Mouse (Mus musculus) mouse trophoblast stem cell (cell line): ENCODE data around the gene Tnmd.

Source experiments
- in situ Hi-C, 2 experiments: fragments of 300-500 bp; cut with MseI, MboI; formaldehyde crosslinking; loops; 2 replicates in 1 of 2; 3 replicates in 1 of 2; pipeline ENCODE4 v1.15.1; 2025

The Tnmd gene

DNA sequence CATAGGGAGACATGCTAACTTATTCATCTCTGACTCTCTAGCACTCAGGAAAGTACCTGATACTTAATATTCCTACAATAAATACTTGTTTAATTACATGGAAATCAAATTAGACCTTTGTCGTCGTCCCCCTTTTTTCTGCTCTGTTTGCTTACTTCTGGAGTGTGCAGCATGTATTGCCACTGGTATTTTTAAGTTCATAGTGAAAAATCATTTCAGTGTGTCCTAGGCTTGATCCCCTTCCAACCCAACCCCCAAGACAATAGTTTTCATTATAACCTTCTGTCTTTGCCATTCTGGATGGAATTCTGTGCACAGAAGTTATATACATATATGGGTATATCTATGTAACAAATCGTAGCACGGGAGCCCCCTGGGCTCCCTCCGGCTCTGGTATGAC lies at the start of gene Tnmd:
Gene Tnmd (plus strand): TSS at position 301 of the 400 bp plus-strand sequence.
- in situ Hi-C loops: loop anchor here in 1 of 2 experiments (25.0 kb wide), 1 partner anchor 88 kb away; no protein-coding TSS in a partner anchor

DNA sequence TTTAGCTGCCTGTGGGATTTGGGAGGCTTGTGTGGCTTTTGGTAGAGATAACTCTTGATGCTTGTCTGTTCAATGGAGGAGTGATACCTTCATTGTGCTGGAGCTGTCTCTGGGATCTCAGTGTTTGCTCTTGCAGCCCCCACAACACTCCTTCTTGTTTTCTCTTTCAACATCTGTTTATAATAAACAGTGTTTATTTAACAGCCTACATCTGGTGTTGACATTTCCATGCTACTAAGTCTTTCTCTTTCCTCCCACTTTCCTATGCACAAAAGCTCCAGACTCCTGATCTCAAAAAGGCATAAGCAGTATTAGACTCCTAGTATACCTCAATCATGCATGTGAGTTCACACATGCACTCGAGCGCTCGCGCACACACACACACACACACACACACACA lies 2.9 kb downstream of the Tnmd start:
- in situ Hi-C loops: loop anchor here in 1 of 2 experiments (25.0 kb wide), 1 partner anchor 91 kb away; no protein-coding TSS in a partner anchor

DNA sequence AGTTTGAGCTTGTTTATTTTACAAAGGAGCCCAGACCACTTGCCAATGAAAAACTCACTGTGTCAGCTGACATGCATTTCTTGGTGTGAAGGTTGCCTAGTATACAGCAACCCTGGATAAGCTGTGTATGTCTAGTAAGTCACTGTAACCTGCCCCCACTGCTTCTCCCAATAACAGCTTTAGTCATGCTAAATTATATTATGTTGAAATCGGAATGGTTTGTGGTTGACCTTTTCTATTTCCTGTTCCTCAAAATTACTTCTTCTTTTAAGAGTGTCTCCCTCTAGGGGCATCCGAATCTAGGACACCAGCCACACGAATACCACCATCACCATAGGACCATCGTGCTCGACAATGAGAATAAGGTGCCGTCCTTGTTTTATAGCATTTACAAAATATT lies 19.0 kb downstream of the Tnmd start:
- in situ Hi-C loops: loop anchor here in 1 of 2 experiments (25.0 kb wide), 1 partner anchor 107 kb away; no protein-coding TSS in a partner anchor

DNA sequence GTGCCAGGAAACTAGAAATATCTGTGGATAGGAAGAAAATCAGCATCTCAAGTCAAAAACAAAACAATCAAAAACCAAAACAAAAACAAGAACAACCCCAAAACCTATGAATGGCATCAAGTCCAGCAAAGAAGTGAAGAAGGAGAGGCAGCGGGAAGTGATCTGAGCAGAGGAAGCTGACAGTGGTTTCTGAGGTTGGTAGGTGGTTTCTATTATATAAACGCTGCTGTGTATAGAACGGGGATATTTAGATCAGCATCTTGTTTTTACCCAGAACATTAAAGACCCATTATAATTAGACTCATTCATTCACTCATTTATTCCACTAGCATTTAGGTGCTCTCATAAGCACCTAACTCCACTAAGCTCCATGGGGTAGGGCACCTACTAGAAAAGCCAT lies 36.5 kb downstream of the Tnmd start:
- in situ Hi-C loops: no loop called here

DNA sequence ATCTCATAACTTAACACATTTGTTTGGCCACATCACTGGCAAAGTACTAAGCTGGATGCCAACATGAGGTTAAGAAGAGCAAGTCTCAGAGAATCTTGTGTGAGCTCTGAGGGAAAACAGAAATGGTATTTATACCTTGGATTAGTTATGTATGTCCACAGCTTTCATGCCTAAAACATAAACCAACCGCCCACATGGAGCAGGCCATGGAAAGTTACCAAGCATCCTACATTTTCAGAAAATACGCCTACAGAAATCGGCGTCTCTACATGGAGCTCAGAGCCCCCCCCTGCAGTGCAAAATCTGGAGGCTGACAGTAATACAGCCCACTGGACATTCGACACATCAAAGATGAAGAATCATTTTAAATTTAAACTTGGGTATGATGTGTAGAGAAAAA lies 37.3 kb downstream of the Tnmd start:
- in situ Hi-C loops: no loop called here

DNA sequence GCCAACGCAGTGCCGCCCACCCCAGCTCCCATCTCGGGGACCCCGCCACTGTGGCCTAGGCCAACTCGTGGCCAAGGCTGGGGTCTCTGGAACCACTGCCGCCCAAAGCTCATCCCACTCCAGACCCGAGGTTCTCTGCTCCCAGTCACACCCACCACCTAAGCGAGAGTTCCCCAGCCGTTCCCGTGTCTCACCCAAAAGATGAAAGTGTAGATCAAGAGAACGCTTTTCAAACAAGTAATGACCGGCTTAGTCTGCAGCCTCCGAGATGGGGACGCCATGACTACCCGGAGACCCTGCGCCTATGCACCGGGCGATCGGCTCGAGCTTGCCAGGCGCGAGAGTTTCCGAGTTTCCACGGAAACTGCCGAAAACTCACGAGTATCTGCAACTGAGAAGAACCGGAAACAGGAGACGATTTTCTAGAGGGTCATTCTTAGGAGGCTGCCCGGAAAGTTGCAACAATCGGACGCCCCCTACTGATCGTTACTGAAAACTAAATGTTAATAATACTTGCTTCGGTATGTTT lies 47.3 kb downstream of the Tnmd start, which contains the start of gene Tspan6:
Gene Tspan6 (minus strand): TSS at position 416 of the 529 bp plus-strand sequence.
- in situ Hi-C loops: no loop called here

DNA sequence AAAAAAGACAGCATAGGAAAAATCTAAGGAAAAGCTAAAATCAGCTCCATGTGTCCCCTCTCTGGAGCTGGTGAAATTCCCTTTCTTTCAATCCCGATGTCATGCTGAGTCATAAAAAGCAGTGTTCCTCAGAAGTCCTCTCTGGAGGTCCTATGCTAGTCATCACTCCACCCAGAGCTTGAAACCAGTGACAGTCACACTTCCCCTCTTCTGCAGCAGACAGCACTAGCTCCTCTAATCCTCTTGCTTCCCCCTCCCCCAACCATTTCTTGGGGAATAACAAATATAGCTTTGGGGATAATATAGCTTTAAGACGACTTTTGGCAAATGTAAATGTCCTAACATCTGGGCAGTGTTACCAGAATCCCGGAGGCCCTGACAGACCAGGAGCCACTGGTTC lies 57.5 kb downstream of the Tnmd start, which contains the start of gene Srpx2:
Gene Srpx2 (plus strand): TSS at position 166 of the 400 bp plus-strand sequence.
- in situ Hi-C loops: no loop called here

DNA sequence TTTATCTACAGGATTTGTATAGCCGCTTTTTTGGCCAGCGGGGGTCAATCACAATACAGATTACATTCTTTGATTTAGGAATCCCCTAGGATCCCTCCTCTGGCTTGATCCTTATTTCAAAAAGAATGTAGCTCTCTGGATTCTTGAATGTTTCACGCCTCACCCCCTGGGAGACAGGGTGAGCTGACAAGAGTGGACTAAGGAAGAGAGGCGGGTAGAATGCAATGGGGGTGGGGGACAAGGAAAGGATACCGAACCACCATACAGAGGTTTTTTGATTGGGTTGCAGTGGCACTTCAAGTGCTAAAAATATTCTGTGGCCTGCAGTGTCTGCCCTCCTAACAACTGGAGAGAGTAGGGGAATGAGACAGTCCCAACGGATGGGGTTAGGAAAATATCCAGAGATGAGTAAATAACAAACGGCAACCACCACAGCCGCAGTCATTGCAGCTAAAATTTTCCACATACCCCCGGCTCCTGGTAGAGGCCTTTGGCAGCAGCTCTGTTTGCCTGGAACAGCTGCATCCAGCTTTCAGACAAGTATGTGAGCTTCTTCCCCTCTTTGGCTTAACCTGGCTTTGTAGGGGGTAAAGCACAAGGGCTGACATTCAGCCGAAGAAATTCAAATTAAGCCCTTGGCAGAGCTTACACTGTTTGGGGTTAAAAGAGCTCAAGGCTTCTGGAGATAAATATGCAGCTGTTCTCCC lies 60.8 kb downstream of the Tnmd start:
- in situ Hi-C loops: no loop called here

DNA sequence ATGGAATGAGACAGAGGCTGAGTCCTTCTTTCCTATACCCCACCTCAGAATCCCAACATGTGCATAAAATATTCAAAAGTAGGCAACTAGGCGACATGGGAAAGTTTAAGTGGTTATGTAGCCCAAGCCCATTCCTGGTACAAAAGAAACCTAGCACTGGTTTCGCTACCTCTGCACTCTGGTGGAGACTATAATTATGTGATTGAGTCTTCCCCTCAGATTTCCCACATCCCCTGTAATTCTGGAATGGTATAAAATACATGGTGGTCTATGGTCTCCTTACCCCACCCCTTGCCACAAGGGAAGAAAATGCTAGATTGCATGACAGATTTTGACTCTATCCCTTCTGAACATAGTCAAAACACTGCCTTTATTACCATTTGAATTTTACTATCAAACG lies 62.2 kb downstream of the Tnmd start:
- in situ Hi-C loops: no loop called here

DNA sequence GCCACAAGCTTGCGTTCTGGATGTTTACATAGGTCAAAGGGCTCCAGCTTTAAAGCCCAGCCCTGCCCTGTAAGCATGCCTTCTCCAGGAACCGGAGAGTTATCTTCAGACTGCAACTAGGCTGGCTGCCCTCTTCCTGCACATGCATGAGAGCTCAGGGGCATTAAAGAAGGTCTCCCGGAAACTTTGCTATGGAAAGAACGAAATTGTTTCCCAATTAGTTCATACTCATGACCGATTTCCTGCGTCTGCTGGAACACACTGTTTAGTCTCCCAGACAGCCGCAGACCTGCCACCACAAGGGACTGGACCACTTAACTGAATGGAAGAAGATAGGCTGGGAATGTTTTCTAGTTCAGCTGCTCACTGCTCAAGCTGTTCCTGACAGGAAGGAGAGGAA lies 63.4 kb downstream of the Tnmd start:
- in situ Hi-C loops: no loop called here
